Mouse (Mus musculus) E14TG2a.4 (cell line): Measurements from ENCODE around the gene Ralgapa2.

ENCODE experiments used
- CTCF ChIP-seq: conservative IDR thresholded peaks from 2 replicates; pipeline ENCODE4 v1.5.1; 2014; ENCODE audit warnings: low read length
- NANOG ChIP-seq: IDR thresholded peaks from 2 replicates; pipeline ENCODE4 v1.6.1; 2014; ENCODE audit warnings: borderline replicate concordance, low read length, mixed read lengths

- TF ChIP-seq CTCF: no peak
- TF ChIP-seq NANOG: no peak
Observed at GRCm38 (mm10) chr2:146197947-146198346, 314.2 kb downstream of the Ralgapa2 start.
